Mouse (Mus musculus): ENCODE results near the gene Ivd. TPM values are rescaled to one million over a fixed set of nuclear protein-coding genes. Genes with fewer than 3 reads are reported as not detected.

Gene Ivd
- total RNA-seq, 2 experiments from 2014 or later: 122 to 189 TPM

DNA sequence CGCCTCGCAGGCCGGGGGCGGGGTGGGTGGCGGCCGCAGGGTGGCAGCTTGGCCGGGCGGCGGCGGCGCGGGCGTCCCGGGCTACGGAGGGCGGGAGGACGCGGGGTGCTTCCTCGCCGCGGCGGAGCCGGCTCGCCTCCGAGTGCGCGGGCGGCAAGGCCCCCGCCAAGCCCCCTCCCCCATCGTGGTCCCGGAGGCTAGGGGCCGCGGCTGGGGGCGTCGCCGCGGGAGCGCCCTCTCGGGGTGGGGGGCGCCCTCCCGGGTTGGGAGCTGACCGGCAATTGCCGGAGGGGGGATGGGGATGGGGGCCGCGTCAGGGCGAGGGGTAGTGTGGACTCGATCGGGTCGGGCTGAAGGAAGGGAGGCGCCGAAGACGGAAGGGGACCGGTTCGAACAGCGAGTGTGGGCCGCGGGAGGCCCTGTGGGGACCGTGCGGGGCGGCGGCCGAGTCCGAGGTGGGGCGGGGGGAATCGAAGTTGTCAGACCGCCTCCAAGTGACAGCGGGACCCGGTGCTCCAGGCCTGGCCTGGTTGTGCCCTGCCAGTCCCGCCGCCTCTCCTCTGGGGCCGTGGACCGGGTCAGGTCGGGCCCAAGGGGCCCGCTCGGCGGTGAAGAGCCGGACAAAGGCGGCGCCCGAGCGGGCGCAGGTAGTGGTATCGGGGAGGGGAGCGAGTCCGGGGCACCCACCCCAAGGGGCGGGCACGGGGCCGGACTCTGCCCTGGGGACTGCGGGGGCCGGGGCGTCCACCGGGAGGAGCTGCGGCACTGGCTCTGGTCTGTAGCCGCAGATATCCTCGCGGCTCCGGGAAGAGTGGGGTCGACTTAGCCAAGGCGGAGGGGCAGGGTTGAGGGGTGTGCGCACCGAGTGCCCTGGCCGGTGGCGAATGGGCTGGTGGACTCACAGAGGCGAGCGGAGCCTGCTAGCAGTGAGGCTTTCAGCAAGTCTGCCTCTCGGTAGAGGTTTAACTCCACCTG lies 40.6 kb downstream of the Ivd start:
- Histone ChIP-seq H3K4me3 (peak overlapping the region; percentile 99), H3K27ac (peak overlapping the region; percentile 68)
- intact Hi-C loops (cut with DNase I): no loop called here
- peak; percentile 52 for TF ChIP-seq CTCF (IDR thresholded peaks at IDR 0.05)
- peak; percentile 70 for DNase-seq

- H3K27ac ChIP-seq: no peak overlapping the region
- intact Hi-C loops (cut with DNase I): no loop called here
- no peak for TF ChIP-seq CTCF (IDR thresholded peaks at IDR 0.05)
- peak; percentile 44 for DNase-seq
- peak overlapping the region; percentile 99 for H3K4me3 ChIP-seq
Measured at GRCm38 (mm10) chr2:118903333-118903741, 41.6 kb downstream of the Ivd start.

GRCm38 (mm10) chr2:118905433-118906117 lies 43.8 kb downstream of the Ivd start:
- TF ChIP-seq CTCF (IDR thresholded peaks at IDR 0.05): no peak
- Histone ChIP-seq H3K4me3 (no peak overlapping the region), H3K27ac (no peak overlapping the region)
- DNase-seq: no peak
- intact Hi-C loops (cut with DNase I): no loop called here

- intact Hi-C loops (cut with DNase I): no loop called here
- TF ChIP-seq CTCF (IDR thresholded peaks at IDR 0.05): no peak
Measured at GRCm38 (mm10) chr2:118906118-118906492, 44.4 kb downstream of the Ivd start.

DNA sequence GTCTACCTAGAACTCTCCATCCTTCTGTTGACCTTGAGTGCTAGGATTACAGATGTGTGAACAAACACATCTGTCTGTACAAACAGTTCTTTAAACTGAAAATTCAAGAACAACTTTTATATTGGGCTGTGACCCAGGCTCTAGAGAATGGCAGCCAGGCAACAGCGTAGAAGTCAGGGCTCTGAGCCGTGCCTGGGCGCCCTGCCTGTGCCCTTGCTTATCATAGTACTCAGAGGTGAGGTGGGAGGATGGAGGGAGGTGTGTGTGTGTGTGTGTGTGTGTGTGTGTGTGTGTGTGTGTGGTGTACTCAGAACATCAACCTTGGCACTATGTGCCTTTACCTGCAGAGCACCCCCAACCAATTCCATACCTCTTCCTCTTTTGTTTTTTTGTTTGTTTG lies 46.0 kb downstream of the Ivd start:
- Histone ChIP-seq H3K4me3 (no peak overlapping the region), H3K27ac (no peak overlapping the region)
- DNase-seq: no peak
- intact Hi-C loops (cut with DNase I): no loop called here
- no peak for TF ChIP-seq CTCF (IDR thresholded peaks at IDR 0.05)

More at GRCm38 (mm10) chr2:118906118-118906492, 44.4 kb downstream of the Ivd start:
- DNase-seq: no peak
- no peak overlapping the region for H3K4me3 ChIP-seq
- no peak overlapping the region for H3K27ac ChIP-seq

DNA sequence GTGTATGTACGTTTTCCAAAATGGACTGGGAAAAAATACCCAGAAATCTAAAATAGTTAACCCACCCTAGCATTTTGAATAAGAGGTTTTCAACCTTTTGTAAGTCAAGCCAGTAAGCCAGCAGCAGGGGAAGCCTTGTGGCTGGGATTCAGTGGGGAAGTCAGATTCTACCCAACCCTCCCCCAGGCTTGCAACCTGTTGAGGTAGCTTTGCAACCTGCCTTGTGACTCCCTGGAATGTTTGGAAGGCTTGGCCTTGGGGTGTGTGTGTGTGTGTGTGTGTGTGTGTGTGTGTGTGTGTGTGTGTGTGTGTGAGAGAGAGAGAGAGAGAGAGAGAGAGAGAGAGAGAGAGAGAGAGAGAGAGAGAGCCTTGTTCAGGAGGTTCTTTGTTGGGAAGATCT lies 47.4 kb downstream of the Ivd start:
- intact Hi-C loops (cut with DNase I): no loop called here
- H3K27ac ChIP-seq: no peak overlapping the region
- TF ChIP-seq CTCF (IDR thresholded peaks at IDR 0.05): no peak
- H3K4me3 ChIP-seq: no peak overlapping the region
- no peak for DNase-seq

DNA sequence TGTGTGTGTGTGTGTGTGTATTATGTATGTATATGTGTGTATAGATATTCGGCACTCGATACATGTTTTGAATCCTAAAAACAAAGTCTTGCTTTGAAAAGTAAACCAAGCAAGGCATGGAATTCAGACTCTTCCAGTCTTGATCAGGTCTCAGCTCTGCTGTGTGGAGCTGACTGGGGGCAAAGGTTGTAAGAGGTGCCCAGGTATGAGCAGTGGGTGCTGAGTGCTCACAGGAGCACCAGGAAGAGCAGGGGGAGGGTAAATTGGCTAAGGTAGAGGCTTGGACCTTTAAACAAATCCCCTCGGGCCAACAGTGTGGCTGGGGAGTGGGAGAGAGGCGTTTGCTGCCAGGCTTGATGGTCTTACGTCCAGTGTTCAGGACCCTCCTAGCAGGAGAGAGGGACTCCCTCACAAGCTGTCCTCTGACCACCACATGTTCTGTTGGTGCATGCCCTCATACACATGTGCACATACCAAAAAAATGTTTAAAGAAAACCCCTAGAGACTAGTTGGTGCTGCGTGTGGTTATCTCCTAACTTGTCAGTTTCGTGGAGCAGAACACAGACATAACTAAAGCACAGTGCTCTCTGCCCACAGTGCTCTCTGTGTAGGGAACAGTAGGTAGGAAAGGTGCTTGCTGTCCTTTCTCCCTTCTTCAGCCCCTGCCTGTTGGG lies 49.0 kb downstream of the Ivd start:
- DNase-seq: no peak
- TF ChIP-seq CTCF (IDR thresholded peaks at IDR 0.05): no peak
- H3K27ac ChIP-seq: no peak overlapping the region
- intact Hi-C loops (cut with DNase I): no loop called here
- no peak overlapping the region for H3K4me3 ChIP-seq

GRCm38 (mm10) chr2:118912706-118913105 lies 51.0 kb downstream of the Ivd start:
- intact Hi-C loops (cut with DNase I): no loop called here
- no peak overlapping the region for H3K4me3 ChIP-seq
- DNase-seq: no peak
- H3K27ac ChIP-seq: no peak overlapping the region
- TF ChIP-seq CTCF (IDR thresholded peaks at IDR 0.05): no peak

DNA sequence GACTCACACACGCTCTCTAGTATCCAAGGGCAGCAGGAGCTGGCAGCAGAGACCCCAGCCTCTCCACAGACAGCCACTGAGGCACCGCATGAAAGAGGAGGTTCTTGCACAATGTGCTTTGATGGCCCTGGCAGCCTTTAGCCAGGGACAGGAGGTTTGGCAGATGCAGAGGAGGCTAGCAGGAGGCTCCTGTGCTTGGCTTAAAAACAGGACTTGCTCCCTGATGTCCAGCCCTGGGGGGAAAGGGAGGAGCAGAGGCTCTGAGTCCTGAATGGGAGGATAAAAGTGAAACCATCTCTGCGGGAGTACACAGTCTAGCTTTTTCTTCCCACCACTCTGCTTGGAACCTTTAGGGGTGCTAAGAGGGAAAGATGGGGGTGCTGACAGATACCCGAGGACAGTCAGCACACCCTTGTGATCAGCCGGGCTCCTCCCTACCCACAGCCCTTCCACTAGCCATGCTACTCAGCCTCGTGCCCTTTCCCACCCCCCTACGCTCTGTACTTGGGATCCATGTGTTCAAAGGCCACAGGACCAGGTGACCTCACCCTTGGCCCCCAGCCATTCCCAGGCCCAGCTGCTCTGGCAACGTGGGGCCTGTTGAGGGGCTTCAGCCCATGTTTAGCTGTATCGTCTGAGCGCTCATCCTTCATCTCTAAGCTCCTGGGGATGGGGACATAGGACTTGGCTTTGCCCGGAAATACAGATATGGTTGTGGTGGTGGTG lies 52.0 kb downstream of the Ivd start:
- H3K27ac ChIP-seq: no peak overlapping the region
- intact Hi-C loops (cut with DNase I): no loop called here
- H3K4me3 ChIP-seq: peak overlapping the region; percentile 51
- DNase-seq: peak; percentile 38
- no peak for TF ChIP-seq CTCF (IDR thresholded peaks at IDR 0.05)

DNA sequence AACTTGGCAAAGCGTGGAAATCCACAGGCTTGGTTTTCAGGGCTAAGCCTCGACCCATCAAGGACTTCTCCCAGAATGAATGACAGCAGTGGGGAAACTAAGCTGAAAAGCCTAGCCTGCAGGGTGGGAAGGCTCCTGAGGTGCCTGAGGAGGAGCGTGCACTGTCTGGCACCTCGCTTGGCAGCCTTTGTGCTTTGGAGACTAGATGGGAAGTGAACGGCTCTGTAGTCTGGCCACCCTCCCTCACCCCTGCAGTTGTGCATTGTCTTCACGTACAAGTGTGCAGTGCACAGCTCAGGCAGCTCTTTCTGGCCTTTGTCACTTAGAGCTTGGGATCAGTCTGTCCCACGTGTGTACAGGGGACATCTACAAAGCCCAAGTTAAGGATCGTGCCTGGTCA lies 52.9 kb downstream of the Ivd start:
- no peak for DNase-seq
- Histone ChIP-seq H3K27ac (no peak overlapping the region), H3K4me3 (no peak overlapping the region)
- intact Hi-C loops (cut with DNase I): no loop called here
- no peak for TF ChIP-seq CTCF (IDR thresholded peaks at IDR 0.05)

GRCm38 (mm10) chr2:118916436-118916835 lies 54.7 kb downstream of the Ivd start:
- Histone ChIP-seq H3K4me3 (no peak overlapping the region), H3K27ac (no peak overlapping the region)
- intact Hi-C loops (cut with DNase I): no loop called here
- no peak for TF ChIP-seq CTCF (IDR thresholded peaks at IDR 0.05)
- DNase-seq: no peak

DNA sequence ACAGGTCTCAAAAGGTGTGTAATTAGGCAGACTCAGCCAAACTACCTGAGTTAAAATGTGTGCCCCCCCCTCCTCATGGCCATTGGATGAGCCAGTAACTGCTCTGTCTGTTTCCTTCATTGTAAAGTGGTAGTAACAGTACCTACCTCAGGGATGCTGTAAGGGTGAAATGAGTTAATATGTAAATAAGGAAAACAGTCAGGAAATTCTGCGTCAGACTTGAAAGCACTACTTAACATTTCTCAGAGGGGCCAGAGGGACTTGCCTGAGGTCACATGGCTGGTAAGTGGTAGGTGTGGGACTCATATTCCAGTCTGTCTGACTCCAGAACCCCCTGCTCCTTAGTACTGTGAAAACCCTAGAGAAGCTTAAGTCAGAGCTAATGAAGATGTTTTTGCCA lies 56.8 kb downstream of the Ivd start:
- Histone ChIP-seq H3K4me3 (no peak overlapping the region), H3K27ac (no peak overlapping the region)
- DNase-seq: no peak
- intact Hi-C loops (cut with DNase I): no loop called here
- no peak for TF ChIP-seq CTCF (IDR thresholded peaks at IDR 0.05)

All from gastrocnemius, adult 2 months (tissue).